Mouse (Mus musculus) lung, postnatal 0 days (tissue): ENCODE measurements around the gene Hdgfl1. TPM values are rescaled to one million over a fixed set of nuclear protein-coding genes. Genes with fewer than 3 reads are reported as not detected.

Experiments
- ATAC-seq: fragments of 200-750 bp; cut with Nextera tagmentation; 2 replicates; pipeline ENCODE4 v1.8.0; 2017; ENCODE audit warnings: moderate library complexity
- DNase-seq: peaks from one replicate; pipeline ENCODE4 v3.0.0-alpha.2; 2016; ENCODE audit warnings: low spot score
- H3K27ac ChIP-seq: fragments of 300-500 bp; sonication (generic); 2 replicates; pipeline ENCODE4 v1.5.1; 2014; ENCODE audit warnings: antibody characterized with exemption, mild to moderate bottlenecking, low read length, mixed read lengths
- H3K27me3 ChIP-seq: fragments of 300-500 bp; sonication (generic); replicated peaks from 2 replicates; pipeline ENCODE4 v1.6.1; 2014; ENCODE audit warnings: low read length, mixed read lengths; ENCODE audit not compliant: insufficient read depth
- H3K36me3 ChIP-seq: fragments of 300-500 bp; sonication (generic); 2 replicates; pipeline ENCODE4 v1.6.1; 2014; ENCODE audit warnings: low read length, mixed read lengths; ENCODE audit not compliant: insufficient read depth
- H3K4me1 ChIP-seq: fragments of 300-500 bp; sonication (generic); 2 replicates; pipeline ENCODE4 v1.6.1; 2014; ENCODE audit warnings: antibody characterized with exemption, low read depth, low read length, mixed read lengths; ENCODE audit not compliant: insufficient read depth
- H3K4me2 ChIP-seq: fragments of 300-500 bp; sonication (generic); replicated peaks from 2 replicates; pipeline ENCODE4 v1.6.1; 2014; ENCODE audit warnings: low read depth, mild to moderate bottlenecking, low read length, moderate library complexity, mixed read lengths
- H3K4me3 ChIP-seq: fragments of 300-500 bp; sonication (generic); 2 replicates; pipeline ENCODE4 v1.5.1; 2014; ENCODE audit warnings: low read depth, low read length
- H3K9ac ChIP-seq: fragments of 300-500 bp; sonication (generic); replicated peaks from 2 replicates; pipeline ENCODE4 v1.6.1; 2014; ENCODE audit warnings: low read depth, mild to moderate bottlenecking
- H3K9me3 ChIP-seq: fragments of 300-500 bp; sonication (generic); 2 replicates; pipeline ENCODE4 v1.6.1; 2016; ENCODE audit warnings: low read length, mixed read lengths
- CTCF ChIP-seq: IDR thresholded peaks from 2 replicates; pipeline ENCODE4 v1.5.1; 2016; ENCODE audit warnings: antibody characterized with exemption, mild to moderate bottlenecking
- EP300 ChIP-seq: IDR thresholded peaks from 2 replicates; pipeline ENCODE4 v1.6.1; 2016; ENCODE audit warnings: antibody characterized with exemption, mild to moderate bottlenecking, control low read depth
- WGBS: fragments of 180-500 bp; shearing (Covaris S2); extraction: QIAGEN DNeasy Blood & Tissue Kit; methylation state at CpG from one replicate; pipeline ENCODE4 v1.1.7; 2014; 5-methylcytosine and 5-hydroxymethylcytosine counted together
- polyA plus RNA-seq: library from polyadenylated mRNA; unstranded; fragments of >200 nt; fragmentation: Nextera tagmentation; extraction: Ambion mirVana; gene quantifications from 2 replicates; pipeline ENCODE4 v1.2.1, GENCODE M21; 2015

Gene Hdgfl1
- polyA plus RNA-seq, 1 experiment from 2014 or later, result not detected

DNA sequence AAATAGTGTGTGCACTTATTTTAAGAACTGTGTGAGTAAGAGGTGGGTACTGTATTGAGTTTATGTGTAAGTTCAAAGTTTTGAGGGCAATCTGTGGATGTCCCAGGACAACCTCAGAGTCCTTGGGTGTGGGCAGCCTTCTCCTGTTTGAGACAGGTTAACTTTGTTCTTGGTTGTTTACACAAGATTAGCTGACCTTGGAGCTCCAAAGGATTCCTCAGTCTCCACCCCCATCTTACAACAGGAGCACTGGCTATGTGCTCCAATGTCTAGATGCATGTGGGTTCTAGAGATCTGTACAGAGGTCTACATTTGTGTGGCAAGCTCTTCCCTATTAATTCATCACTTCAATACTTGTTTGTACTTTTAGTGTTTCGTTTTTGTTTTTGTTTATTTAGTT, 49.0 kb downstream of the Hdgfl1 start:
- Histone ChIP-seq H3K36me3 (no peaks in the 10 kb centered on the region), H3K27ac (no peak overlapping the region), H3K4me2 (no peak overlapping the region), H3K4me1 (no peaks in the 10 kb centered on the region), H3K9me3 (no peaks in the 10 kb centered on the region), H3K4me3 (no peak overlapping the region), H3K9ac (no peak overlapping the region), H3K27me3 (no peaks in the 10 kb centered on the region)
- WGBS, result 30% methylated on average over 1 of the region's 1 CpGs
- no peak for ATAC-seq
- peak; percentile 10 for DNase-seq
- TF ChIP-seq EP300 (no peak), CTCF (no peak)

DNA sequence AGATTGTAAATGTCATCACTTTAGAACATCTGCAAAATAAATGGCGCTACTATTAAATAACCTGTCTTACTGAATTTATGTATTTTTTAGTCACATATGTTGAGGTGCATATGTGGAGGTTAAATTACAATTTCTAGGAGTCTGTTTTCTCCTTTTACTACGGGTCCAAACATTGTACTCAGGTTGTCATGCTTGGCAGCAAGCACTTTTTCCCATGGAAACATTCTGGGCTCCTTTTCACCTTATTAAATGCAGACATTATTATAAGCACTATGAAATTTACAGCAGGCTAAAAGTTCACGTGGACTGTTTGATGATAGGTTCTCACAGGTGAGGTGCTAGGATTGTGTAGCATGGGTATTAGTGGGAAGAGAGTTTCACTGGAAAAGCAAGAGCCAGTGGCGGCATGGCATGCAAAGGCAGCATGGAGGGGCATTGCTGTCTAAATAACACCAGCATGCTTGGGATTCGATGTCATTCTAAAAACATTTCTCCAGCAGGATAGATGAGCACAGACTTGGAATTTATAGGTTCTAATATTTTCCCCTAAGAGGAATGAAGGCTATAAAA, 50.7 kb downstream of the Hdgfl1 start:
- TF ChIP-seq EP300 (no peak), CTCF (no peak)
- Histone ChIP-seq H3K27me3 (no peaks in the 10 kb centered on the region), H3K27ac (no peak overlapping the region), H3K9me3 (no peaks in the 10 kb centered on the region), H3K4me2 (no peak overlapping the region), H3K4me1 (no peaks in the 10 kb centered on the region), H3K4me3 (no peak overlapping the region), H3K9ac (no peak overlapping the region), H3K36me3 (no peaks in the 10 kb centered on the region)
- ATAC-seq (no peak), DNase-seq (no peak)
- 84% methylated on average over 5 of the region's 5 CpGs for WGBS
